Mouse (Mus musculus) forebrain, embryonic 16.5 days (tissue): ENCODE results near the gene Chaf1a. TPM values are rescaled to one million over a fixed set of nuclear protein-coding genes. Genes with fewer than 3 reads are reported as not detected.
"Not testable (repeated sequence)": the region's sequence is repeated elsewhere in the genome, so short reads cannot be mapped to it uniquely, and the experiment has no call there.

Experiments
- ATAC-seq: fragments of 200-750 bp; cut with Nextera tagmentation; 2 replicates; pipeline ENCODE4 v1.8.0; 2017; ENCODE audit warnings: mild to moderate bottlenecking, moderate library complexity
- H3K27ac ChIP-seq: fragments of 300-500 bp; sonication (generic); 2 replicates; pipeline ENCODE4 v1.5.1; 2014; ENCODE audit warnings: low read length, control low read depth
- H3K27me3 ChIP-seq: fragments of 300-500 bp; sonication (generic); replicated peaks from 2 replicates; pipeline ENCODE4 v1.6.1; 2014; ENCODE audit warnings: low read length; ENCODE audit not compliant: control insufficient read depth, insufficient read depth
- H3K36me3 ChIP-seq: fragments of 300-500 bp; sonication (generic); 2 replicates; pipeline ENCODE4 v1.6.1; 2014; ENCODE audit not compliant: control insufficient read depth, insufficient read depth
- H3K4me1 ChIP-seq: fragments of 300-500 bp; sonication (generic); replicated peaks from 2 replicates; pipeline ENCODE4 v1.6.1; 2014; ENCODE audit warnings: low read length; ENCODE audit not compliant: control insufficient read depth, insufficient read depth
- H3K4me2 ChIP-seq: fragments of 300-500 bp; sonication (generic); 2 replicates; pipeline ENCODE4 v1.6.1; 2014; ENCODE audit warnings: mild to moderate bottlenecking, low read length, control low read depth
- H3K4me3 ChIP-seq: fragments of 300-500 bp; sonication (generic); replicated peaks from 2 replicates; pipeline ENCODE4 v1.5.1; 2014; ENCODE audit warnings: mild to moderate bottlenecking, low read length, control low read depth
- H3K9ac ChIP-seq: fragments of 300-500 bp; sonication (generic); replicated peaks from 2 replicates; pipeline ENCODE4 v1.6.1; 2014; ENCODE audit warnings: low read depth, low read length, control low read depth
- H3K9me3 ChIP-seq: fragments of 300-500 bp; sonication (generic); 2 replicates; pipeline ENCODE4 v1.6.1; 2016; ENCODE audit warnings: low read length; ENCODE audit not compliant: control insufficient read depth
- WGBS: fragments of 180-500 bp; shearing (Covaris S2); extraction: QIAGEN DNeasy Blood & Tissue Kit; methylation state at CpG from one replicate; pipeline ENCODE4 v1.1.7; 2014; 5-methylcytosine and 5-hydroxymethylcytosine counted together
- polyA plus RNA-seq: library from polyadenylated mRNA; unstranded; fragments of >200 nt; fragmentation: Nextera tagmentation; extraction: Ambion mirVana; gene quantifications from 2 replicates; pipeline ENCODE4 v1.2.1, GENCODE M21; 2015

The Chaf1a gene
- polyA plus RNA-seq, 1 experiment from 2014 or later, result 10.6 TPM

DNA sequence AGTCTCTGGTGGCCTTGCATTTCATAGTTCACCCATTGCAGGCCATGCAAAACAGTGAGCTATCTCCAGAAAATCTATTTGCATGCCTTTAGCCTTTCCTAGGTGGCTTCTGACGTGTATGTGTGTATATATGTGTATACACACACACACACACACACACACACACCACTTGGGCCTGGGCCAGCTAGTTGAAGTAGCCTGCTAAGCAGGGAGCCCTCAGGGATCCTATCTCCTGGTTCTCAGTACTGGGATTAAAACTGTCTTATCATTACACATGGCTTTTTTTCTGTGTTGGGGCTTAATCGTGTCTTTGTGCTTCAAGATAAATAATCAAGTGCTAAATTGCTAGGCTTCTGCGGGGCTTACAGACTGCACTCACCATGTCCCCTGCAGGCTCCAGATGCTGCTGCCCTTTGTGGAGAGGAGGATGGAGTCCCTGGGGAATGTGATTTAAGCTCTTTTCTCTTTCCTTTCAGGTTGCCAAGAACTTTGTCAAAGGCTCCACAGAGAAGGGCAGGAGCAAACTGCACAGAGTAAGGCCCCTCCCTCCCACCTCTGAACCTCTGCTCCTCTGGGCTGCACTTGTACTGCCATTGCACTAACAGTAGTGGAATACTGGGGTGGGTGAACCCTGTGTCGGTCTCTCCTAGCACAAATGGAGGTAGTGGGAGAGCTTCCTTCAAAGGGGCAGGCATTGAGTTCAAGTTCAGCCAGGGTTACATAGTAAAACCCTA, 15.9 kb downstream of the Chaf1a start:
- 59% methylated on average over 4 of the region's 4 CpGs for WGBS
- no peak overlapping the region for H3K9ac ChIP-seq
- H3K4me2 ChIP-seq, result no peak overlapping the region
- no peak for ATAC-seq
- H3K27ac ChIP-seq, result no peak overlapping the region
- H3K36me3 ChIP-seq, result peaks cover 9% of the 10 kb centered on the region; the same call in 1 of the 2 replicates
- H3K27me3 ChIP-seq, result no peaks in the 10 kb centered on the region
- H3K4me1 ChIP-seq, result no peaks in the 10 kb centered on the region
- H3K4me3 ChIP-seq, result no peak overlapping the region
- H3K9me3 ChIP-seq, result no peaks in the 10 kb centered on the region

DNA sequence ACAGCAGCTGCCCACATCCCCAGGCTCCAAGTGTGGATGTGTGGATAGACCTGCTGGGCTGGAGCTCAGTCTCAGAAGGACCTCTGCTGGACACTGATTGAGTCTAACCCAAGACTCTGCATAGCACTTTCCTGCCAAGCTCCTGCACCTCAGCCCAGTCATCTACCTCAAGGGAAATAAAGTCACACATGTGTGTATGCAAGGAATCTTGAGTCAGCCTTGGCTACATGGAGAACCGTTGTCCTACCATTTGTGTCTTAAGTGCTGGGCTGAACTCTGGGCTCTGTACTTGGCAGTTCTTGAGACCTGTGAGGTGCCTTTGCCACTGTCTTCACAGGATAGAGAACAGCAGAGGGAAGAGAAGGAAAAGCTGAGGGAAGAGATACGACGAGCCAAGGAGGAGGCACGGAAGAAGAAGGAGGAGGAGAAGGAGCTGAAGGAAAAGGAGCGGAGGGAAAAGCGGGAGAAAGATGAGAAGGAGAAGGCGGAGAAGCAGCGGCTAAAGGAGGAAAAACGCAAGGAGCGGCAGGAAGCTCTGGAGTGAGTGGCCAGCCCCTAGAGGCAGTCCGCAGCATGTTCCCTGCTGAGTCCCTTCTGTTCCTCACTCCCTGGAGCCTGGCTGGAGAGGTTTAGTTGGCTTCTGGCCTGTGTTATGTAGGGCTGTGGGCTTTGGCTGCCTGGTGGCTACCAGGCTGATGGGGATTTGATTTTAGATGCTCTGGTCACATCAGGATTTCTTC, 17.3 kb downstream of the Chaf1a start:
- H3K36me3 ChIP-seq, result peaks cover 9% of the 10 kb centered on the region; the same call in 1 of the 2 replicates
- H3K4me1 ChIP-seq, result no peaks in the 10 kb centered on the region
- H3K9me3 ChIP-seq, result no peaks in the 10 kb centered on the region
- 88% methylated on average over 11 of the region's 11 CpGs for WGBS
- H3K27me3 ChIP-seq, result no peaks in the 10 kb centered on the region
- ATAC-seq, result no peak
- no peak overlapping the region for H3K9ac ChIP-seq
- H3K4me2 ChIP-seq, result no peak overlapping the region
- H3K27ac ChIP-seq, result no peak overlapping the region
- no peak overlapping the region for H3K4me3 ChIP-seq

DNA sequence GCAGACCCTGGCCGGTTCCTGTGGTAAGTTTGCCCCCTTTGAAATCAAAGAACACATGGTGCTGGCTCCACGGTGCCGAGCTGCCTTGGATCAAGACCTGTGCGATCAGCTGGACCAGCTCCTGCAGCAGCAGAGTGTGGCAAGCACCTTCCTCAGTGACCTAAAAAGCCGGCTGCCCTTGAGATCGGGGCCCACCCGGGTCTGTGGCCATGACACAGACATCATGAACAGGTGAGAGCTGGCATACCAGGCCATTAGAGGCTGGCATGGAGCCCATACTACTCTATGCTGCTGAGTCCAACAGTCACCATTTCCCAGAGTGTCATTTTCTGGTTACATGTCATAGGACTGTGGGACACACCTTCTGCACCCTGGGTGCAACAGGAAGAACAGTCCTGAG, 21.8 kb downstream of the Chaf1a start:
- no peak overlapping the region for H3K4me3 ChIP-seq
- H3K27me3 ChIP-seq, result no peaks in the 10 kb centered on the region
- 91% methylated on average over 7 of the region's 7 CpGs for WGBS
- H3K4me2 ChIP-seq, result no peak overlapping the region
- no peak overlapping the region for H3K9ac ChIP-seq
- H3K27ac ChIP-seq, result no peak overlapping the region
- peaks cover 11% of the 10 kb centered on the region for H3K36me3 ChIP-seq
- no peak for ATAC-seq
- no peaks in the 10 kb centered on the region for H3K9me3 ChIP-seq
- H3K4me1 ChIP-seq, result no peaks in the 10 kb centered on the region

DNA sequence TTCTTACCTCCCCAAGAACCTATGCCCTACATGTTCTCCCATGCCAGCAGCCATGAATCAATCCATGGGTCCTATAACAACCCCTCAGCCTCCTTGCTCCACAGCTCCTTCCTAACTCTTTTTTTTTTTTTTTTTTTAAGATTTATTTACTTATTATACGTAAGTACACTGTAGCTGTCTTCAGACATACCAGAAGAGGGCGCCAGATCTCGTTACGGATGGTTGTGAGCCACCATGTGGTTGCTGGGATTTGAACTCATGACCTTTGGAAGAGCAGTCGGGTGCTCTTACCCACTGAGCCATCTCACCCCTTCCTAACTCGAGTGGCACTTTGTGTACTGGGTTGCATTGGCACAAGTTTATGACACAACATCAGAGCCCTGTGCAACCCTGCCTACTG, 25.5 kb downstream of the Chaf1a start:
- not testable (repeated sequence) for H3K4me2 ChIP-seq, ATAC-seq, H3K27ac ChIP-seq, H3K4me3 ChIP-seq, H3K4me1 ChIP-seq, H3K9ac ChIP-seq, H3K9me3 ChIP-seq, H3K27me3 ChIP-seq
- WGBS, result 86% methylated on average over 6 of the region's 6 CpGs
- H3K36me3 ChIP-seq, result peaks cover 35% of the 10 kb centered on the region

DNA sequence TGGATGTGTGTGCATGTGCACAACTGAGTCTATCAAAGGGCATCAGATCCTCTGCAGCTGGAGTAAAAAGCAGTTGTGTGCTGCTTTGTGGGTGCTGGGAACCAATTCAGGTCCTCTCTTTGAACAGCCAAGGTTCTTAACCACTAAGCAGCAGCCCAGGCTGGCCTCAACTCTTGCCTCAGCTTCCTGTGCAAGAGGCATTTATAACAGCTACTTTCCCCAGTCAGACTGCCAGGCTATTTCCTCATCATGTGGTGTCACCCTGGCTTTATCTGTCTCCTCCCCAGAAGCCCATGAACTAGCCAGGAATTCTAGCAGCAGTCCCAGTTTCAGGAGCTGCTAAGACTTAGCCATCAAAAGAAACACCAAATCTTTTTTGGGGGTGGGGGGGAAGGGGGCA, 26.2 kb downstream of the Chaf1a start:
- ATAC-seq, result no peak
- Histone ChIP-seq H3K4me1 (no peaks in the 10 kb centered on the region), H3K36me3 (peaks cover 43% of the 10 kb centered on the region), H3K9ac (no peak overlapping the region), H3K9me3 (no peaks in the 10 kb centered on the region), H3K4me2 (no peak overlapping the region), H3K4me3 (no peak overlapping the region), H3K27me3 (no peaks in the 10 kb centered on the region), H3K27ac (no peak overlapping the region)

DNA sequence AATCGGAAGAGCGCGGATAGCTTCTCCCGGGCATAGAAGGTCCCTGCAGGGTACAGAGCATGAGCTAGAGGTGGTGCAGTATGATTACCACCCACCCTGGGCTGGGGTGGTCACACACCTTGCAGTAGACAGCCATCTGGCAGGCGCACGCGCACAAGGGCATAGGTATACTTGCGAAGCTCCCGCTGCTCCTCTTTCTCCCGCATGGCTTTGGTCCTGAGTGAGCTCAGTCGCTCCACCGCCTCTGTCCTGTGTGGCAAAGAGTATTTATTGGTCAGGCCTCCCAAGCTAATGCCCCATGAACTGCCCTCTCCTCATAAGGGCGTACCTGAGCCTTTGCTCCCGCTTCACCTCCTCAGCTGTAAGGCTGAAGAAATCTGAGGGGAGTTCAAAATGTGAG, 28.8 kb downstream of the Chaf1a start:
- WGBS, result 95% methylated on average over 14 of the region's 14 CpGs
- no peak overlapping the region for H3K9ac ChIP-seq
- no peaks in the 10 kb centered on the region for H3K9me3 ChIP-seq
- peaks cover 3% of the 10 kb centered on the region for H3K4me1 ChIP-seq
- no peak overlapping the region for H3K27ac ChIP-seq
- no peaks in the 10 kb centered on the region for H3K27me3 ChIP-seq
- no peak for ATAC-seq
- no peak overlapping the region for H3K4me3 ChIP-seq
- H3K36me3 ChIP-seq, result peaks cover 42% of the 10 kb centered on the region
- no peak overlapping the region for H3K4me2 ChIP-seq

DNA sequence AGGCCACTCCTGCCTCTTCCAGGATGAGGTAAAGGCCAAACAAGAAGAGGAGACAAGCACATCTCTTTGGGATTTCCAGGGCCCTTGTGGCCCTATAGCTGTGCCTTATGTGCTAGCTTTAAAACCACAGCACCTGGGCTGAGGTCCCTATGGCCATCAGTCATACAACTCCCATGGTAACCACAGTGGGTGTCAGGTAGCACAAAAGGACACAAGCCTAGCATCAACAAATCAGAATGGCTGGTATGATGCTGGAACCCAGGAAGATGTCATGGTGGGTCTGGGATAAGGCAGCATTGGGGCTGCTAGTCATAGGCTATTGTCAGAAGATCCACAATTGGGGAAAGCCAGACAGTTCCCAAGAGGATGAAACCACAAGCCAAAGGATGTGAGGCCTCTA, 30.9 kb downstream of the Chaf1a start:
- no peak for ATAC-seq
- Histone ChIP-seq H3K9me3 (no peaks in the 10 kb centered on the region), H3K4me3 (no peak overlapping the region), H3K36me3 (peaks cover 40% of the 10 kb centered on the region), H3K27me3 (no peaks in the 10 kb centered on the region), H3K27ac (no peak overlapping the region), H3K4me1 (peaks cover 12% of the 10 kb centered on the region), H3K4me2 (no peak overlapping the region), H3K9ac (no peak overlapping the region)

DNA sequence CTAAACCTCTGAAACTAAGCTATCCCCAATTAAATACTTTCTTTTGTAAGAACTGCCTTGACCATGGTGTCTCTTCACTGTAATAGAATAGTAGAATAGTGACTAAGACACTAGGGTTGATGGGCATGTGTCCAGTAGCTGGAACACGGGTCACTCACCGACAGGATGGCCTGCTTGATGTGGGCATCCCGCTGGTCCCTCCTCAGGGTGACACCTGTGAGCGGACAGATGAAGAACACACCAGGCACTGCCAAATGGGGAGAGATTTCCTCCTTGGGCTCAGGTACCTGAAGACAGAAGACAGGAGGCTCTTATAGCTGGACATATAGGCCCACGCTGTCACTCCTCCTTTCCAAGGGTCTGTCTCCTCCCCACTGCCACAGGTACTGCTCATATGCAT, 32.0 kb downstream of the Chaf1a start:
- Histone ChIP-seq H3K4me2 (no peak overlapping the region), H3K4me1 (peaks cover 12% of the 10 kb centered on the region), H3K9ac (no peak overlapping the region), H3K27ac (no peak overlapping the region), H3K9me3 (no peaks in the 10 kb centered on the region), H3K4me3 (no peak overlapping the region), H3K36me3 (peaks cover 39% of the 10 kb centered on the region), H3K27me3 (no peaks in the 10 kb centered on the region)
- WGBS, result 91% methylated on average over 5 of the region's 5 CpGs
- no peak for ATAC-seq

DNA sequence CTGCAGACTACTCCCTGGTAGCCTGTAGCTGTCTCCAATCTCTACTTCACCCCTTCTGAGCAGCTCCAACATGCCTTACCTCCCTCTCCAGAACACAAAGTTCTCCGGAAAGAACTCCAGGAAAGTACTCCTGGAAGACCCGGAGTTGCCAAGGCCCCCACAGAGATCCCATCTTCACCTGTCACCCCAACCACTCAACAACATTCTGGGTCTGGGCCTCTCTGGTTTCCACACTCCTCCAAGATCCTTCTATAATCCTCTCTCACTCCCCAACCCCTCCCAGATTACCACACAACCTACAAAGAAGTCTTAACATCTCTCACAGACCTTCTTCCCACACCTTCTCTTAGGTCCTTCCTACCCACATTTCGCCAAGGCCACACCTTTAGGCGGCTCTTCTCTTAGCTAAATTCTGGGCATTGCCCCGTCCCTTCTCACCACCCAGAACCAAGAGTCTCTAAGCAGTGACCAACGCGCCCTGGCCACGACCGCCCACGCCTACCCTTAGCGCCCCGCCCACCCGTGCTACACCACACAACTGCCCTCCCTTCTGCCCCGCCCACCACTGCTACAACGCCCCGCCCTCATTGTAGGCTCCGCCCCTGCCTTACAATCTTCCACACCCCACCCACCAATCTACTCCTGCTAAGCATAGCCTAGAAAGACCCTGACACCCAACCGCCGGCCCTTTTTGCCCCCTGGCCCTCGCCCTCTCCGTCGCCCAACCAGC, 34.0 kb downstream of the Chaf1a start:
- peak; percentile 1 for ATAC-seq
- Histone ChIP-seq H3K4me2 (peak overlapping the region; percentile 83), H3K27me3 (no peaks in the 10 kb centered on the region), H3K36me3 (peaks cover 21% of the 10 kb centered on the region), H3K9me3 (no peaks in the 10 kb centered on the region), H3K4me1 (peaks cover 15% of the 10 kb centered on the region), H3K27ac (peak overlapping the region; percentile 93), H3K9ac (peak overlapping the region; percentile 89), H3K4me3 (peak overlapping the region; percentile 90)
- WGBS, result 8% methylated on average over 22 of the region's 22 CpGs
